Mouse (Mus musculus) embryo, embryonic 9.5 days (tissue): Measurements from ENCODE around the gene Olfr1032.
"Not testable (repeated sequence)": the region's sequence is repeated elsewhere in the genome, so short reads cannot be mapped to it uniquely, and the experiment has no call there.

ENCODE experiments used
- DNase-seq: peaks from one replicate; pipeline ENCODE4 v3.0.0-alpha.2; 2017; ENCODE audit errors: extremely low spot score

Gene Olfr1032

GRCm38 (mm10) chr2:86005240-86005639, at the start of gene Olfr1032:
Gene Olfr1032, plus strand, starts transcription at chr2:86005540.
- DNase-seq: no peak

GRCm38 (mm10) chr2:85973595-85973994, 31.7 kb upstream of the Olfr1032 start, which contains the start of gene Olfr1029:
Gene Olfr1029, plus strand, starts transcription at chr2:85973895.
- no peak for DNase-seq

GRCm38 (mm10) chr2:85978976-85979375, 26.4 kb upstream of the Olfr1032 start, which contains the start of gene Olfr1030:
Gene Olfr1030, plus strand, starts transcription at chr2:85979276.
- DNase-seq: no peak

GRCm38 (mm10) chr2:85990004-85990403, 15.3 kb upstream of the Olfr1032 start, which contains the start of gene Olfr1031:
Gene Olfr1031, plus strand, starts transcription at chr2:85990304.
- no peak for DNase-seq

GRCm38 (mm10) chr2:86020406-86020805, 15.1 kb downstream of the Olfr1032 start, which contains the start of gene Olfr1033:
Gene Olfr1033, plus strand, starts transcription at chr2:86020633.
- peak; percentile 15 for DNase-seq

GRCm38 (mm10) chr2:86021518-86021917, 16.2 kb downstream of the Olfr1032 start:
- not testable (repeated sequence) for DNase-seq

GRCm38 (mm10) chr2:86045561-86045960, 40.2 kb downstream of the Olfr1032 start, which contains the start of gene Olfr1034:
Gene Olfr1034, plus strand, starts transcription at chr2:86045861.
- DNase-seq: no peak

GRCm38 (mm10) chr2:86050777-86051176, 45.4 kb downstream of the Olfr1032 start:
- not testable (repeated sequence) for DNase-seq
